Mouse (Mus musculus): ENCODE results near the gene Neil1. TPM values are rescaled to one million over a fixed set of nuclear protein-coding genes. Genes with fewer than 3 reads are reported as not detected.
A peak's percentile ranks its signal among the peaks of the same experiment; 100 is the strongest.

Neil1 gene
- polyA plus RNA-seq, 1 experiment: 17.9 TPM

DNA sequence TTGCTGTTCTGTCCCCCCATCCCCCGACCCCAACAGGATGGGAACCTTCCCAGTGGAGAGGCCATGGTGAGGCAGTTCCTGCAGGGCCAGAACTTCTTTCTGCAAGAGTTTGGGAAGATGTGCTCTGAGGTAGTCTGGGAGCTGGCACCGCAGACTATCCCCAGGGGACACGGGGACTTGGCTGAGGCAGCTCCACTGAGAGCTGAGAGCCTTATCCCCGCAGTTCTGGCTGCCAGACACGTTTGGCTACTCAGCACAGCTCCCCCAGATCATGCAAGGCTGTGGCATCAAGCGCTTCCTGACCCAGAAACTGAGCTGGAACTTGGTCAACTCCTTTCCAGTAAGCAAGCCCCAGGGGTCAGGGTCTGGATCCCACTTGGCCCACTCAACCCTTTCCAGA is 10.9 kb downstream of the Neil1 start:
- 85% methylated on average over 6 of the region's 6 CpGs for WGBS
- TF ChIP-seq CTCF (IDR thresholded peaks at IDR 0.05; ENCODE audit: control insufficient read depth, insufficient read depth, low read length): no peak
- TF ChIP-seq POLR2A (IDR thresholded peaks at IDR 0.05; ENCODE audit: borderline replicate concordance, control insufficient read depth, low read depth, low read length): no peak
- no peak overlapping the region for H3K27ac ChIP-seq (ENCODE audit: control insufficient read depth, insufficient read depth, low read depth, low read length, poor library complexity)
- no peak overlapping the region for H3K4me3 ChIP-seq (replicated peaks; ENCODE audit: control insufficient read depth, low read depth, low read length)
- H3K4me1 ChIP-seq (ENCODE audit: control insufficient read depth, insufficient read depth, low read length): no peaks in the 10 kb centered on the region

DNA sequence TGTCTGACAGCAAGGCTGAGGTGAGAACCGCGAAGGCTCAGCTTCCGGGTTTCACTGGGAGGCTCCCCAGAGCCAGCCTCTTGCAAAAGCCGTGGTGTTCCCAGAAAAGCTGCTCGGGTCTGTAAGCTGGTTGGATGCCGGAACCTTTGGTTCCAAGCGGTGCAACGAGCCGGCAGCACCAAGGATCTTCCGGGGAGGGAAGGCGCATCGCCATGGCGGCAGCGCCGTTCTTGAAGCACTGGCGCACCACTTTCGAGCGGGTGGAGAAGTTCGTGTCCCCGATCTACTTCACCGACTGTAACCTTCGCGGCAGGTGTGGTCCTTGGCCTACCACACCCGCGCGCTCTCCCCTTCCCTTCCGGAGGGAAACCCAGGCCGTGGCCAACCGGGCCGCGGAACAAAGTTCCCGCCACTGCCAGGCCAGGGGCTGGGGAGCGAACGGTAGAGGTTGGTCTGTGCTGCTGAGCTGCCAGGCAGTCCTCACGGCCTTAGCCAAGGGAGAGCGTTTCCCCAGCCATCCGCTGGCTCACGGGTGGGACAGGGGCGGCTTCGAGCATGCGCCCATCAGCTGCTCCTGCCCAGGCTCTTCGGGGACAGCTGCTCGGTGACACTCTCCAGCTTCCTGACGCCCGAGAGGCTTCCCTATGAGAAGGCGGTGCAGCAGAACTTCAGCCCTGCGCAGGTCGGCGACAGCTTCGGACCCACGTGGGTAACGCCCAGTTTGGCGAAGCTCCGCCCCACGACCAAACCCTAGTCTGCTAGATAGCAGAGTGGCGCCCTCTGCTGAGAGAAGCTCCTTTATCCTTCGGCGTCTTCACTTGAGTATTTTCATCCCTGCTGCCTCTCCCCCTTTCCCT is 17.3 kb downstream of the Neil1 start, which contains the start of gene Man2c1:
TSS of gene Man2c1 (plus strand) at position 114 of the 857 bp plus-strand sequence.
- under 1% methylated on average over 58 of the region's 58 CpGs for WGBS
- peak within 1 kb of the TSS; percentile 94 for H3K4me3 ChIP-seq (replicated peaks; ENCODE audit: control insufficient read depth, low read depth, low read length)
- peak within 1 kb of the TSS; percentile 95 for H3K27ac ChIP-seq (ENCODE audit: control insufficient read depth, insufficient read depth, low read depth, low read length, poor library complexity)
- TF ChIP-seq POLR2A (IDR thresholded peaks at IDR 0.05; ENCODE audit: borderline replicate concordance, control insufficient read depth, low read depth, low read length): peak; percentile 79; the same call in 1 of the 2 replicates
- peak; percentile 90 for TF ChIP-seq CTCF (IDR thresholded peaks at IDR 0.05; ENCODE audit: control insufficient read depth, insufficient read depth, low read length)
- H3K4me1 ChIP-seq (ENCODE audit: control insufficient read depth, insufficient read depth, low read length): no peaks in the 10 kb centered on the region; the same call in 1 of the 2 replicates

DNA sequence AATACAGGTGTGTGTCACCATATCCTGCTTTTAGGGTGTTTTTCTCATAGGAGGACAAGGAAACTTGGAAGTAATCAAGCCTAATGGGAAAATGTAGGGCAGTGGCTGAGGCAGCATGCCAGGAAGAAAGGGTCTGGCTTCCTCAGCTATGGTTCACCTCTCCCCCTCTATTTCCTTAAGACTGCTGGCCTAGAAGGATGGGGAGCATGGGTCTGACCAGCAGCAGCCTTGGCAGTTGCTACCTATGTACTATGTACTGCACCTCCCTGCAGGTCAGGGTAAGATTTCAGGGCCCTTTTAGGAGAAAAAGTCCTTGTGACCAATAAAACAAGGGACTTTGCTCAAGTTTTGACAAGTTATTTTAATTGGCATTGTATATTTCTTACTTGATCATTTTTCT is 18.5 kb downstream of the Neil1 start:
- Histone ChIP-seq H3K4me1 (ENCODE audit: control insufficient read depth, insufficient read depth, low read length) (no peaks in the 10 kb centered on the region; the same call in 1 of the 2 replicates), H3K4me3 (replicated peaks; ENCODE audit: control insufficient read depth, low read depth, low read length) (no peak overlapping the region), H3K27ac (ENCODE audit: control insufficient read depth, insufficient read depth, low read depth, low read length, poor library complexity) (no peak overlapping the region)
- no peak for TF ChIP-seq POLR2A (IDR thresholded peaks at IDR 0.05; ENCODE audit: borderline replicate concordance, control insufficient read depth, low read depth, low read length)
- TF ChIP-seq CTCF (IDR thresholded peaks at IDR 0.05; ENCODE audit: control insufficient read depth, insufficient read depth, low read length): no peak

DNA sequence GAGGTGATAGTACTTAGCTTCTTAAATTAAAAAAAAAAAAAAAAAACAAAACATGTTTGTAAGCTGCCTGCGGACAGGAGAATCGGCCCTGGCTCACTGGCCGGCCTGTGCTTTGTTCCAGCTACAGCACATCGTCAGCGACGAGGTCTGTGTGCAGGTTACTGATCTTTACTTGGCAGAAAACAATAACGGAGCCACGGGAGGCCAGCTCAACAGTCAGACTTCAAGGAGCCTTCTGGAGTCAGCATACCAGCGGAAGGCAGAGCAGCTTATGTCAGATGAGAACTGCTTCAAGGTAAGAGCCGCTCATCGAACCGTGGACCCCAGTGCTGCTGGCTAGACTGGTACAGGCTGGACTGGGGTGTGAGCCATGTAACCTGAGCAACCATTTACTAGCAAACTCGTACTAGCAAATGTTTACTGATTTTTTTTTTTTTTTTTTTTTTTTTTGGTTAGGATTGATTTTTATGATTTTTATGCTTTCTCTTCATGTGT is 30.8 kb downstream of the Neil1 start:
- TF ChIP-seq POLR2A (IDR thresholded peaks at IDR 0.05; ENCODE audit: borderline replicate concordance, control insufficient read depth, low read depth, low read length): no peak
- no peak for TF ChIP-seq CTCF (IDR thresholded peaks at IDR 0.05; ENCODE audit: control insufficient read depth, insufficient read depth, low read length)
- WGBS: 93% methylated on average over 13 of the region's 13 CpGs
- H3K27ac ChIP-seq (ENCODE audit: control insufficient read depth, insufficient read depth, low read depth, low read length, poor library complexity): no peak overlapping the region
- H3K4me3 ChIP-seq (replicated peaks; ENCODE audit: control insufficient read depth, low read depth, low read length): no peak overlapping the region
- no peaks in the 10 kb centered on the region for H3K4me1 ChIP-seq (ENCODE audit: control insufficient read depth, insufficient read depth, low read length)

Other genes with a start within 250 kb of the Neil1 start
- gene Snx33, start 219.9 kb downstream of the Neil1 start, polyA plus RNA-seq (2011; ENCODE audit: insufficient read depth, insufficient read length, low replicate concordance, missing spikeins): 2.4 and 3.4 TPM in 2 replicates
- 36.0 and 83.1 TPM in 2 replicates for gene Imp3, start 210.8 kb downstream of the Neil1 start, polyA plus RNA-seq (2011; ENCODE audit: insufficient read depth, insufficient read length, low replicate concordance, missing spikeins)
- 5.2 and 14.9 TPM in 2 replicates for gene Snupn, start 197.4 kb downstream of the Neil1 start, polyA plus RNA-seq (2011; ENCODE audit: insufficient read depth, insufficient read length, low replicate concordance, missing spikeins)
- gene Ptpn9, start 153.4 kb downstream of the Neil1 start, polyA plus RNA-seq (2011; ENCODE audit: insufficient read depth, insufficient read length, low replicate concordance, missing spikeins): 3.3 and 6.0 TPM in 2 replicates
- 14.5 and 29.2 TPM in 2 replicates for gene Sin3a, start 76.3 kb downstream of the Neil1 start, polyA plus RNA-seq (2011; ENCODE audit: insufficient read depth, insufficient read length, low replicate concordance, missing spikeins)
- 59.3 and 101 TPM in 2 replicates for gene Man2c1, start 17.6 kb downstream of the Neil1 start, polyA plus RNA-seq (2011; ENCODE audit: insufficient read depth, insufficient read length, low replicate concordance, missing spikeins)
- gene Commd4, start 10.0 kb upstream of the Neil1 start, polyA plus RNA-seq (2011; ENCODE audit: insufficient read depth, insufficient read length, low replicate concordance, missing spikeins): 38.6 and 97.6 TPM in 2 replicates
- gene Trcg1, start 88.3 kb upstream of the Neil1 start, polyA plus RNA-seq (2011; ENCODE audit: insufficient read depth, insufficient read length, low replicate concordance, missing spikeins): not detected in 2 replicates
- 31.0 and 34.4 TPM in 2 replicates for gene 1700017B05Rik, start 114.3 kb upstream of the Neil1 start, polyA plus RNA-seq (2011; ENCODE audit: insufficient read depth, insufficient read length, low replicate concordance, missing spikeins)

Data from bone marrow, adult 2 months (tissue).